Comparison of ENCODE assay signal across 15 mouse cellular contexts in the genomic region with DNA sequence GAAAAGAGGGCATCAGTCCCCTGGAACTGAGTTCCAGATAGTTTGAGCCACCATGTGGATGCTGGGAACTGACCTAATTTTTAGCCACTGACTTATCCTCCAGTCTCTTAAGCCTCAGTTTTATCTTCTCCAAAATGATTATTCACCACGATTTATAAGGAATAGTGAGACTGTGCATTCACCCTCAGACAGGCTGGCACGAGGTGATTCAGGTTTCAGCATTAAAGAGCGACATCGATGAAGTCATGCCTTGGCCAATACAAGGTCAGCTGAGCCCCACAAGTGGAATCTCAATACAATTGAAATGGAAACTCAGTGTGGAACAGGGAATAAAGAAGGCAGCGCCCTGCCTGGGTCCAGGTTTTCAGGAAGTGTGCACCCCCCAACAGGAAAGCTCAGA.
"Had no signal": no experiment of that assay in that cellular context is flagged by ENCODE, and none has a peak within 500 bp of the region (broad histone marks: within the 10 kb centered on the region; RNA-seq: fewer than 3 reads in every experiment).

No protein-coding gene starts in this region.

- DNase-seq: heart, postnatal 10 days; heart, postnatal 14 days; heart, postnatal 36 days; heart, postnatal 4 days; kidney, adult 11 months; kidney, adult 18-20 months; kidney, adult 8-10 months; kidney, adult 9 months; kidney, postnatal 10 days; kidney, postnatal 14 days; kidney, postnatal 25 days; kidney, postnatal 36 days; kidney, postnatal 4 days; layer of hippocampus, adult 9-11 months; layer of hippocampus, postnatal 36 days had no signal
